Mouse (Mus musculus): Measurements from ENCODE around the gene Fitm2.

GRCm38 (mm10) chr2:163503191-163503590, 30.8 kb upstream of the Fitm2 start:
- TF ChIP-seq CTCF (IDR thresholded peaks at IDR 0.05; ENCODE audit: control insufficient read depth, insufficient read depth, insufficient replicate concordance, low read depth, low read length), result no peak
- TF ChIP-seq POLR2A (IDR thresholded peaks at IDR 0.05; ENCODE audit: control insufficient read depth, low read depth, low read length), result no peak
